Comparison of ENCODE assay signal across 16 mouse cellular contexts in the genomic region with DNA sequence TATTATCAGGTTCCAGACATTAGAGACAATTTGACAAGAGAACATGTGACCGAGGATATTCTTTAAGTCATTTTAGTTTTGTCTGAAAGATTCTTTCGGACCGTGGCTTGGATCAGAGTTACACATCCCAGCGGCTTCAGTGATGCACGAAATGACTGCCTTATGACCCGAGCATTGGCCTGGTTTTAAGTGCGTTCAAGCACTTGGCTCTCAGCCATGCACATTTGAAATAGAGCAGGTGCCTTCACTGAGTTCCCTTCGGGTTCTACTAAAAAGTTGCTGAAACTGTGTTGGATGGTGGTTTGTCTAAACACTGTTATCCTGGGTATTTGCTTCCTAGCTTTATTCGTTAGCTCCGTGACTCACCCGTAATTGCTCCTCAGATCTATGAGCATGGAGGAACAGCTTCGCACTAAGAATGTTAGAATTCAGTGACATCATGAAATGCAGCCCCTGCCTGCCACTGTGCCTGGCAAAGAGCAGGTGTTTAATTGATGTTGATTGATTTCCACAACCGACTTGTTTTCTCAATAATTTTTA. TPM values are rescaled to one million over a fixed set of nuclear protein-coding genes. Genes with fewer than 3 reads are reported as not detected.
DNase-seq lines count a peak whose midpoint lies in the region; ATAC-seq and TF ChIP-seq lines count a peak whose summit lies in the region.
"Had no signal": no experiment of that assay in that cellular context is flagged by ENCODE, and none has a peak within 500 bp of the region (broad histone marks: within the 10 kb centered on the region; RNA-seq: fewer than 3 reads in every experiment).

No protein-coding gene starts in this region.

- TF ChIP-seq EP300 in stomach, postnatal 0 days (optimal IDR thresholded peaks at IDR 0.05) = no peak

- H3K4me1 ChIP-seq in forebrain, embryonic 14.5 days (ENCODE audit: control insufficient read depth, insufficient read depth, low read length) = peaks cover 22% of the 10 kb centered on the region
- peaks cover 35% of the 10 kb centered on the region for H3K4me1 ChIP-seq in forebrain, embryonic 10.5 days
- H3K4me1 ChIP-seq in stomach, embryonic 14.5 days (ENCODE audit: control insufficient read depth, insufficient read depth, low read length) = no peaks in the 10 kb centered on the region
- no peaks in the 10 kb centered on the region for H3K4me1 ChIP-seq in stomach, postnatal 0 days (replicated peaks; ENCODE audit: control insufficient read depth, insufficient read depth)

- no peak for DNase-seq in forebrain, embryonic 14.5 days (ENCODE audit: low spot score)
- no peak for DNase-seq in forebrain, embryonic 10.5 days (ENCODE audit: extremely low spot score, low spot score)
- peak; percentile 2 for DNase-seq in kidney, adult 9 months
- DNase-seq in kidney, postnatal 10 days = no peak
- no peak for DNase-seq in stomach, postnatal 0 days (ENCODE audit: low spot score)
- DNase-seq in spleen, postnatal 36 days (ENCODE audit: low spot score in 2 of 2) = no peak
- DNase-seq: adrenal gland, adult 2 months; B cell, adult 2 months; kidney, adult 8-10 months; liver, postnatal 0 days; right cerebral cortex, adult 18-20 months had no signal

- 55% methylated on average over 13 of the region's 13 CpGs for WGBS in forebrain, embryonic 14.5 days
- 87% methylated on average over 13 of the region's 13 CpGs for WGBS in forebrain, embryonic 10.5 days
- WGBS in stomach, embryonic 14.5 days = 47% methylated on average over 13 of the region's 13 CpGs
- 48% methylated on average over 13 of the region's 13 CpGs for WGBS in stomach, postnatal 0 days

- no peaks in the 10 kb centered on the region for H3K27me3 ChIP-seq in forebrain, embryonic 14.5 days (replicated peaks; ENCODE audit: control insufficient read depth, insufficient read depth, low read length)
- H3K27me3 ChIP-seq in forebrain, embryonic 10.5 days (ENCODE audit: poor library complexity, severe bottlenecking) = peaks cover 6% of the 10 kb centered on the region
- H3K27me3 ChIP-seq in stomach, embryonic 14.5 days (ENCODE audit: control insufficient read depth, insufficient read depth, low read length) = no peaks in the 10 kb centered on the region
- H3K27me3 ChIP-seq in stomach, postnatal 0 days (ENCODE audit: control insufficient read depth, insufficient read depth, low read length) = no peaks in the 10 kb centered on the region
- H3K27me3 ChIP-seq: hindbrain, embryonic 12.5 days; midbrain, embryonic 15.5 days; neural tube, embryonic 12.5 days had no signal

- no peak overlapping the region for H3K9ac ChIP-seq in forebrain, embryonic 14.5 days (ENCODE audit: low read length)
- H3K9ac ChIP-seq in stomach, embryonic 14.5 days (replicated peaks; ENCODE audit: low read depth, low read length) = no peak overlapping the region
- H3K9ac ChIP-seq in stomach, postnatal 0 days (ENCODE audit: low read length) = no peak overlapping the region
- H3K9ac ChIP-seq: hindbrain, embryonic 12.5 days; limb, embryonic 13.5 days; liver, postnatal 0 days; midbrain, embryonic 15.5 days; neural tube, embryonic 12.5 days had no signal

- no peaks in the 10 kb centered on the region for H3K9me3 ChIP-seq in forebrain, embryonic 14.5 days (replicated peaks; ENCODE audit: control insufficient read depth, low read length)
- H3K9me3 ChIP-seq in forebrain, embryonic 10.5 days = no peaks in the 10 kb centered on the region
- no peaks in the 10 kb centered on the region for H3K9me3 ChIP-seq in stomach, embryonic 14.5 days (ENCODE audit: control insufficient read depth, low read depth, low read length)
- H3K9me3 ChIP-seq in stomach, postnatal 0 days (ENCODE audit: control insufficient read depth, low read length) = no peaks in the 10 kb centered on the region
- H3K9me3 ChIP-seq: hindbrain, embryonic 12.5 days; limb, embryonic 13.5 days; midbrain, embryonic 15.5 days; neural tube, embryonic 12.5 days had no signal

- H3K27ac ChIP-seq in forebrain, embryonic 14.5 days (ENCODE audit: low read depth, low read length) = no peak overlapping the region
- H3K27ac ChIP-seq in forebrain, embryonic 10.5 days = no peak overlapping the region
- no peak overlapping the region for H3K27ac ChIP-seq in stomach, embryonic 14.5 days (ENCODE audit: low read length)
- no peak overlapping the region for H3K27ac ChIP-seq in stomach, postnatal 0 days (replicated peaks)
- H3K27ac ChIP-seq: hindbrain, embryonic 12.5 days; limb, embryonic 13.5 days; midbrain, embryonic 15.5 days; neural tube, embryonic 12.5 days had no signal

- ATAC-seq in forebrain, embryonic 14.5 days = peak; percentile 16; the same call in 1 of the 2 replicates
- peak; percentile 33; the same call in 1 of the 2 replicates for ATAC-seq in stomach, embryonic 14.5 days (ENCODE audit: insufficient number of reproducible peaks, insufficient read depth, low FRiP score, low read depth)
- no peak for ATAC-seq in stomach, postnatal 0 days (ENCODE audit: low FRiP score, low TSS enrichment)
- ATAC-seq: liver, postnatal 0 days; midbrain, embryonic 15.5 days had no signal

- TF ChIP-seq CTCF in stomach, postnatal 0 days (IDR thresholded peaks at IDR 0.05; ENCODE audit: low read depth) = no peak

- H3K36me3 ChIP-seq in forebrain, embryonic 14.5 days (ENCODE audit: control insufficient read depth, insufficient read depth, low read length) = peaks cover 2% of the 10 kb centered on the region; the same call in 1 of the 2 replicates
- H3K36me3 ChIP-seq in forebrain, embryonic 10.5 days (replicated peaks) = peaks cover 8% of the 10 kb centered on the region; the same call in 1 of the 2 replicates
- no peaks in the 10 kb centered on the region for H3K36me3 ChIP-seq in stomach, embryonic 14.5 days (ENCODE audit: control insufficient read depth, insufficient read depth, low read length)
- no peaks in the 10 kb centered on the region for H3K36me3 ChIP-seq in stomach, postnatal 0 days (ENCODE audit: control insufficient read depth, insufficient read depth, low read length)
- H3K36me3 ChIP-seq: hindbrain, embryonic 12.5 days; limb, embryonic 13.5 days; midbrain, embryonic 15.5 days; neural tube, embryonic 12.5 days had no signal

- no peak overlapping the region for H3K4me2 ChIP-seq in forebrain, embryonic 14.5 days (ENCODE audit: low read length)
- no peak overlapping the region for H3K4me2 ChIP-seq in stomach, embryonic 14.5 days (replicated peaks; ENCODE audit: low read depth, low read length)
- no peak overlapping the region for H3K4me2 ChIP-seq in stomach, postnatal 0 days (replicated peaks; ENCODE audit: low read depth)
- H3K4me2 ChIP-seq: hindbrain, embryonic 12.5 days; limb, embryonic 13.5 days; midbrain, embryonic 15.5 days; neural tube, embryonic 12.5 days had no signal

- H3K4me3 ChIP-seq in forebrain, embryonic 14.5 days (ENCODE audit: low read depth, low read length) = no peak overlapping the region
- H3K4me3 ChIP-seq in forebrain, embryonic 10.5 days = no peak overlapping the region
- no peak overlapping the region for H3K4me3 ChIP-seq in stomach, embryonic 14.5 days (ENCODE audit: low read depth, low read length)
- no peak overlapping the region for H3K4me3 ChIP-seq in stomach, postnatal 0 days (ENCODE audit: low read depth, low read length)
- H3K4me3 ChIP-seq: hindbrain, embryonic 12.5 days; limb, embryonic 13.5 days; midbrain, embryonic 15.5 days; neural tube, embryonic 12.5 days had no signal

RNA-seq across cellular contexts. Expression of gene Fmn2, which starts 7.0 kb away (rescaled TPM):
- polyA plus RNA-seq in forebrain, embryonic 14.5 days (2014; fragmentation: Nextera tagmentation; extraction: Ambion mirVana) = 5.0 and 6.4 TPM in 2 replicates
- 3.3 and 4.1 TPM in 2 replicates for polyA plus RNA-seq in forebrain, embryonic 10.5 days (2016; fragmentation: Nextera tagmentation; extraction: Ambion mirVana)
- 2.3 and 2.8 TPM in 2 replicates for polyA plus RNA-seq in stomach, embryonic 14.5 days (2014; fragmentation: Nextera tagmentation; extraction: Ambion mirVana)
- 0.48 and 0.67 TPM in 2 replicates for polyA plus RNA-seq in stomach, postnatal 0 days (2015; fragmentation: Nextera tagmentation; extraction: Ambion mirVana)
